Mouse (Mus musculus): ENCODE results near the gene Sardh. TPM values are rescaled to one million over a fixed set of nuclear protein-coding genes. Genes with fewer than 3 reads are reported as not detected.

The Sardh gene
- total and polyA plus RNA-seq, 2 experiments from 2014 or later, result 8.9 to 11.8 TPM

DNA sequence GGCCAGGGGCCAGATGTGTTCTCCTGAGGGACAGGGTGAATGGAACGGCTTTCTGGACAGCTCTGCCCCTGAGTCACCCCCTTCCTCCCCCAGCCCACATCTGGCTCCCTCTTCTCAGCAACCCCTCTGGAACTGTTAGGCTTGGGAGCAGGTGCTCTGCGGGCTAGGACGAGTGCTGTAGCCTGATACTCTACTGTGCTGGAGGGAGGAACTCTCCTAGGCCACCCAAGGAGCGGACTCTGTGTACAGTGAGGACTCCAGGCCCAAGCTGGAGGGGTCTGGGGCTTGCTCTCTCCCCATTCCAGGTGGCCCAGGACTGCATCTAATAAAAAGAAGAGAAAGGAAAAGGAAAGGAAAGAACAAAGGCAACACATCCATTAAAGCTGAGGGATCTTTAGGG lies 58.1 kb downstream of the Sardh start:
- Histone ChIP-seq H3K9ac (replicated peaks; ENCODE audit: low read length, poor library complexity, severe bottlenecking) (no peak overlapping the region), H3K4me1 (ENCODE audit: insufficient read depth, low read length) (no peaks in the 10 kb centered on the region), H3K9me3 (ENCODE audit: low read length) (no peaks in the 10 kb centered on the region), H3K4me3 (ENCODE audit: low read depth, low read length) (no peak overlapping the region), H3K36me3 (ENCODE audit: insufficient read depth, low read length) (no peaks in the 10 kb centered on the region), H3K4me2 (ENCODE audit: low read depth, low read length, poor library complexity, severe bottlenecking) (no peak overlapping the region), H3K27me3 (ENCODE audit: insufficient read depth, low read length) (no peaks in the 10 kb centered on the region), H3K27ac (ENCODE audit: low read depth, low read length) (no peak overlapping the region)
- DNase-seq (ENCODE audit: low spot score), result no peak
- ATAC-seq (ENCODE audit: low FRiP score), result no peak
- 62% methylated on average over 4 of the region's 4 CpGs for WGBS
- TF ChIP-seq CTCF (IDR thresholded peaks at IDR 0.05), result no peak

DNA sequence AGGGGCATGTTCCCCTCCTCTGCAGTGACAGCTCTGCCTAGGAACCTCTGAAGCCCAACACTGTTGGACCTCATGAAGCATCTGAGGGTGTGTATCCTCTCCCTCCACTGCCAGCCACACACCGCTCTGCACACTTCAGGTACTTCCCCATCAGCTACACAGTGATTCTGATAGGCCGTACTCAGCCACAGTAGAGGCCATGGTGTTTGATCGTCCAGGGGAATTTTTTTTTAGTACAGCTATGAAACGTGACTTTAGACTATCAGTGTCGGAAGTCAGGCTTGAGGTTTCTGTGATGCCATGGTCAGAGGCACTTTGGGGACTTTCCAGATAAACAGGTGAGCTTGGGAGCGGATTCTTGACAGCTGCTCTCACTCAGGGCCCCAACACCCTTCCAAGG lies 60.6 kb downstream of the Sardh start:
- Histone ChIP-seq H3K9ac (replicated peaks; ENCODE audit: low read length, poor library complexity, severe bottlenecking) (no peak overlapping the region), H3K27ac (ENCODE audit: low read depth, low read length) (no peak overlapping the region), H3K4me1 (ENCODE audit: insufficient read depth, low read length) (no peaks in the 10 kb centered on the region), H3K36me3 (ENCODE audit: insufficient read depth, low read length) (no peaks in the 10 kb centered on the region), H3K9me3 (ENCODE audit: low read length) (no peaks in the 10 kb centered on the region), H3K4me3 (ENCODE audit: low read depth, low read length) (no peak overlapping the region), H3K27me3 (ENCODE audit: insufficient read depth, low read length) (no peaks in the 10 kb centered on the region), H3K4me2 (ENCODE audit: low read depth, low read length, poor library complexity, severe bottlenecking) (no peak overlapping the region)
- DNase-seq (ENCODE audit: low spot score), result no peak
- no peak for TF ChIP-seq CTCF (IDR thresholded peaks at IDR 0.05)
- WGBS, result 88% methylated on average over 6 of the region's 6 CpGs
- no peak for ATAC-seq (ENCODE audit: low FRiP score)

DNA sequence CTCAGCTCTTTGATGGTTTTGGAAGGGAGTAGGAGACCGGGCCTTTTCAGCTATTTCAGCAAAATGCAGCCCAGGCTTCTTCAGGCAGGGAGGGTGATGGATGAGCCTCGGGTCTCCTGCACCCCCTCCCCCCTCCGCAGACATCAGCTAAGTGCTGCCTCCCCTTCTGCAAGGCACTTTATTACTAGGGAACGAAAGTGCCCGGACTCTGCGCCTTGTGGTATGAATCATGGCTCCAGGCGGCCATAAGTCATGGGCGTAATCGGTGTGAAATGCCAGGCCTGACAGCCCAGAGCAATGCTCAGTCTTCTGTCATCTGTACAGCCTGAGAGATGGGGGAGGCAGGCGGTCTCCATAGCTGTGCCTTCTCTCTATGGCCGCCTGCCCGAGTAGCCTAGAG lies 64.4 kb downstream of the Sardh start:
- DNase-seq (ENCODE audit: low spot score), result peak; percentile 12
- no peak for ATAC-seq (ENCODE audit: low FRiP score)
- Histone ChIP-seq H3K27ac (ENCODE audit: low read depth, low read length) (no peak overlapping the region), H3K9ac (replicated peaks; ENCODE audit: low read length, poor library complexity, severe bottlenecking) (no peak overlapping the region), H3K9me3 (ENCODE audit: low read length) (no peaks in the 10 kb centered on the region), H3K4me3 (ENCODE audit: low read depth, low read length) (no peak overlapping the region), H3K27me3 (ENCODE audit: insufficient read depth, low read length) (no peaks in the 10 kb centered on the region), H3K4me1 (ENCODE audit: insufficient read depth, low read length) (no peaks in the 10 kb centered on the region), H3K4me2 (ENCODE audit: low read depth, low read length, poor library complexity, severe bottlenecking) (no peak overlapping the region), H3K36me3 (ENCODE audit: insufficient read depth, low read length) (no peaks in the 10 kb centered on the region)
- no peak for TF ChIP-seq CTCF (IDR thresholded peaks at IDR 0.05)
- WGBS, result 84% methylated on average over 12 of the region's 12 CpGs

DNA sequence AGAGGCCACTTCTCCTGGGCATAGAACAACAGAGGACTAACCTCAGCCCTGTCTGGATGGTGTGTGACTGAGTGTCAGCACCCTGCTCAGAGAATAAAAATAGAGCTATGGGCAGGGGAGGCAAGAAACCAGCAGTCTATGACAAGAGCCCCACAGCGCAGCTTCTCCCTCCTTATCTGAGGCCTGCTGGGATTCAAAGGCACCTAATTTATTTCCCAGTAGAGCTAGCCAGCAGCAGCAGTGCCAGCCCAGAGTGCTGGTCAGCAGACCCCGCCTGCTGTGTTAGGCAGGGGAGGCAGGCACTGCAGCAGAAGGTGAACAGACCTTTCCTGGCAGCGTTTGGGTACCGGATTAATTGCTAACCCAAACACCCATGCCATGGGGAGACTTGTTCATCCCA lies 66.2 kb downstream of the Sardh start:
- no peak for ATAC-seq (ENCODE audit: low FRiP score)
- Histone ChIP-seq H3K4me2 (ENCODE audit: low read depth, low read length, poor library complexity, severe bottlenecking) (no peak overlapping the region), H3K27me3 (ENCODE audit: insufficient read depth, low read length) (no peaks in the 10 kb centered on the region), H3K4me1 (ENCODE audit: insufficient read depth, low read length) (no peaks in the 10 kb centered on the region), H3K36me3 (ENCODE audit: insufficient read depth, low read length) (no peaks in the 10 kb centered on the region), H3K9me3 (ENCODE audit: low read length) (no peaks in the 10 kb centered on the region), H3K9ac (replicated peaks; ENCODE audit: low read length, poor library complexity, severe bottlenecking) (no peak overlapping the region), H3K27ac (ENCODE audit: low read depth, low read length) (no peak overlapping the region), H3K4me3 (ENCODE audit: low read depth, low read length) (no peak overlapping the region)
- no peak for TF ChIP-seq CTCF (IDR thresholded peaks at IDR 0.05)
- DNase-seq (ENCODE audit: low spot score), result no peak
- 68% methylated on average over 4 of the region's 4 CpGs for WGBS

DNA sequence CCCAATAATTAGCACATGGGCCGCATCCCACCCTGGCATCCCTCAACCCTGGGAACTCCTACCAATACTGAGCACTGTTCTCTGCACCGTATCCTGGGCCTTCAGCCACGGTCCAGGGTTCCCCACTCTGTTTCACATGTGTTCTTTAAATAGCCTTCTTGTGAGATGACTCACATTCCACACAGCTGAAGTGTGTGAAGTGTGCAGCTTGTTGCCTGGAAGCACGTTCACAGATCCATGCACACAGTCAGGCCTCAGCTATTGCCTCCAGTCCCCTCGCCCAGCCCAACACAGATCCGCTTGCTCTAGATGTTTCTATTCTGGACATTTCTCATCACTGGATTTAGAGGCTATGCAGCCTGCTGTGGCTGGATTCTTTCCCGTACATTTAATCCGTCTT lies 69.0 kb downstream of the Sardh start:
- Histone ChIP-seq H3K27ac (ENCODE audit: low read depth, low read length) (no peak overlapping the region), H3K9ac (replicated peaks; ENCODE audit: low read length, poor library complexity, severe bottlenecking) (no peak overlapping the region), H3K4me3 (ENCODE audit: low read depth, low read length) (no peak overlapping the region), H3K9me3 (ENCODE audit: low read length) (no peaks in the 10 kb centered on the region), H3K4me2 (ENCODE audit: low read depth, low read length, poor library complexity, severe bottlenecking) (no peak overlapping the region), H3K27me3 (ENCODE audit: insufficient read depth, low read length) (no peaks in the 10 kb centered on the region), H3K4me1 (ENCODE audit: insufficient read depth, low read length) (no peaks in the 10 kb centered on the region), H3K36me3 (ENCODE audit: insufficient read depth, low read length) (no peaks in the 10 kb centered on the region)
- 68% methylated on average over 8 of the region's 8 CpGs for WGBS
- no peak for ATAC-seq (ENCODE audit: low FRiP score)
- TF ChIP-seq CTCF (IDR thresholded peaks at IDR 0.05), result no peak
- DNase-seq (ENCODE audit: low spot score), result no peak

DNA sequence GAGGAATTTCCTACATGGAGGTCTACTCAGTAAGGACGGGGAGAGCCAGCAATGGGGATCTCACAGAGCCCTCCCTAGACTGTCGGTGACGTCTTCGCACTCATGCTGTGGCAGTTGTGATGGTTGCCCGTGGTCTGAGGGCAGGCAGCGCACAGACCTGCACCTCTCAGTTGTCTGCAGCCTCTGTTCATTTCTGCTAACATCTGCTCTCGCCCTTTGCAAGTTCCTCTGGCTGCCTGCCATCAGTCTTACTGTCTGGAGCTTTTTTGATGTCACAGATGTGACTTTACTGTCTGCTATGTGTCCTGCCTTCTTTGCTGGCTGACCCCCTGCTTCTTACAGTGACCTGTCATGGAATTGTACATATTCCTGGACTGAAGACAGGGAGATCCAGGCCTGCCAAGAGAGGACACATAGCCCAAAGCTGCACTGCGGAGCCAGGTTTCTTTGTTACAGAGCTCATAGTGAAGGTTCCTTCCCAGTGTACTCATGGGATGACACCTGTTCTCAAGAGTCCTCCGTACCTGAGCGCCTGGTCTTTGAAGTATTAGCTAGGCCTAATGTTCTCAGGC lies 72.4 kb downstream of the Sardh start:
- Histone ChIP-seq H3K4me2 (ENCODE audit: low read depth, low read length, poor library complexity, severe bottlenecking) (no peak overlapping the region), H3K4me3 (ENCODE audit: low read depth, low read length) (no peak overlapping the region), H3K36me3 (ENCODE audit: insufficient read depth, low read length) (no peaks in the 10 kb centered on the region), H3K4me1 (ENCODE audit: insufficient read depth, low read length) (no peaks in the 10 kb centered on the region), H3K9ac (replicated peaks; ENCODE audit: low read length, poor library complexity, severe bottlenecking) (no peak overlapping the region), H3K27me3 (ENCODE audit: insufficient read depth, low read length) (no peaks in the 10 kb centered on the region), H3K27ac (ENCODE audit: low read depth, low read length) (no peak overlapping the region), H3K9me3 (ENCODE audit: low read length) (no peaks in the 10 kb centered on the region)
- 75% methylated on average over 10 of the region's 10 CpGs for WGBS
- no peak for ATAC-seq (ENCODE audit: low FRiP score)
- DNase-seq (ENCODE audit: low spot score), result no peak
- no peak for TF ChIP-seq CTCF (IDR thresholded peaks at IDR 0.05)
